Mouse (Mus musculus) C2C12 (cell line): ENCODE results near the gene Igsf21.

Experiments
- CTCF ChIP-seq: IDR thresholded peaks from one replicate; pipeline ENCODE4 v1.5.1; 2011; ENCODE audit not compliant: control insufficient read depth, insufficient read depth, insufficient read length
- MAX ChIP-seq: IDR thresholded peaks from one replicate; pipeline ENCODE4 v1.6.1; 2011; ENCODE audit warnings: mild to moderate bottlenecking, control low read depth
- MYOD1 ChIP-seq: IDR thresholded peaks from one replicate; pipeline ENCODE4 v1.6.1; 2011; ENCODE audit warnings: low read depth; ENCODE audit not compliant: control insufficient read depth, insufficient read length
- USF1 ChIP-seq: IDR thresholded peaks from one replicate; pipeline ENCODE4 v1.6.1; 2011; ENCODE audit warnings: low read depth, mild to moderate bottlenecking, control low read depth, moderate library complexity

GRCm38 (mm10) chr4:140113690-140114475 lies 132.7 kb downstream of the Igsf21 start:
- TF ChIP-seq MYOD1 (no peak), CTCF (no peak), MAX (no peak), USF1 (no peak)
